Mouse (Mus musculus): ENCODE data around the gene Actn4. TPM values are rescaled to one million over a fixed set of nuclear protein-coding genes. Genes with fewer than 3 reads are reported as not detected.

Gene Actn4
- polyA plus RNA-seq, 1 experiment from 2014 or later, result 216 TPM

DNA sequence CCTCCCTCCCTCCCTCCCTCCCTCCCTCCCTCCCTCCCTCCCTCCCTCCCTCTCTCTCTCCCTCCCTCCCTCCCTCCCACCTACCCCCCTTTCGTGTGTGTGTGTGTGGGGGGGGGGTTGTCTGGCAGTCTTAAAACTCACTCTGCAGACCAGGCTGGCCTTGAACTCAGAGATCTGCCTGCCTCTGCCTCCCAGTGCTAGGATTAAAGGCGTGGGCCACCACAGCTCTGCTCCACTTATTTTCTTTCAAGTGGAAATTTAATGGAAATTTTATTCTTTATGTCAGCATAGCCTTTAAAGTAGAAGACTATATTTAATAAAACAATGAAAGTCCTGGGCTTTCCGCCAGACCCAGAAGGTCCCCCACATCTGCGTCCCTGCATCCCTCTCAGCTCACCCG is 4.0 kb upstream of the Actn4 start:
- Histone ChIP-seq H3K36me3 (peaks cover 21% of the 10 kb centered on the region), H3K27me3 (ENCODE audit: insufficient read depth, poor library complexity, severe bottlenecking) (no peaks in the 10 kb centered on the region), H3K4me1 (replicated peaks) (peaks cover 20% of the 10 kb centered on the region), H3K4me3 (no peak overlapping the region), H3K27ac (no peak overlapping the region), H3K9me3 (no peaks in the 10 kb centered on the region)
- no peak for DNase-seq (ENCODE audit: low spot score)
- whole genome bisulfite sequencing, result 86% methylated on average over 4 of the region's 5 CpGs

DNA sequence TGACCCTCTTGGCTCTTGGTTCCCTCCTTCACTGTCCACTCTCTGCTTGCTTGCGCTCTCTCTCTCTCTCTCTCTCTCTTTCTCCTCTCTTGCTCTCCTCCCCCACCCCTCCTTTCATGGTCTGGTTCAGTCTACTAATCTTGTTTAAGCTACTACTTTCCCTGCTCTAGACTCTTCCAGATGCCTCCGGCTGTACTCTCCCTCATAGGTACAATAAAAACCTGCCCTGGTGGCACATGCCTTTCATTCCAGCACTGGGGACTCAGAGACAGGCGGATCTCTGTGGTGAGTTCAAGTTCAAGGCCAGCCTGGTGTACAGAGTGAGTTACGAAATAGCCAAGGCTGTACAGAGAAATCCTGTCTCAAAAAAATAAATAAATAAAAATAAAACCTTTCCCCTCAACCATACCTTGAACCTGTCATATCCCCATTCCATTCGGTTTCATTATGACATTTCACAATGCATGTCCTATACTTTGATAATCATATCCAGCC is 3.3 kb upstream of the Actn4 start:
- peaks cover 28% of the 10 kb centered on the region for H3K4me1 ChIP-seq (replicated peaks)
- H3K27ac ChIP-seq, result no peak overlapping the region
- WGBS, result 85% methylated on average over 5 of the region's 5 CpGs
- H3K9me3 ChIP-seq, result no peaks in the 10 kb centered on the region
- H3K4me3 ChIP-seq, result no peak overlapping the region
- H3K27me3 ChIP-seq (ENCODE audit: insufficient read depth, poor library complexity, severe bottlenecking), result no peaks in the 10 kb centered on the region
- H3K36me3 ChIP-seq, result peaks cover 13% of the 10 kb centered on the region
- no peak for DNase-seq (ENCODE audit: low spot score)

DNA sequence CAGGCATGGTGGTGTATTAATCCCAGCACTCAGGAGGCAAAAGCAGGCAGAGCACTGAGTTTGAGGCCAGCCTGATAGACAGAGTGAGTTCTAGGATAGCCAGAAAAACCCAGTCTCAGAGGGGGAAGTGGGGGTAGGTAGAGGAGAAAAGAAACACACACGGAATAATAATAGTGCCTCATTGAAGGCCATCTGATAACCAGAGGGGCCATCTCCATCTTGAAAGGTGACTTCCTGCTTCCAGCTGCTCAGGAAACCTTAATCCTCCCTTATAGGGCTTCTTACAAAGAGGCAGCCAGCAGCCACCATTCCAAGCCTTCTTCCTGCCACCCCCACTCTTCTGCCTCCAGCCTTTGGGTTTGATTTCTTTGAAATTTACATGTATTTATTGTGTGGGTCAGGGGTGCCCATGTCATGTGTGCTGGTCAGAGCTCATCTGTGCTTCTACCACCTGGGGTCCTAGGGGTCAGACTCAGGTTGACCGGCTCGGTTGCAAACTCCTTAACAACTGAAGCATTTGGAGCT is 1.3 kb upstream of the Actn4 start:
- Histone ChIP-seq H3K4me1 (replicated peaks) (peaks cover 42% of the 10 kb centered on the region), H3K27me3 (ENCODE audit: insufficient read depth, poor library complexity, severe bottlenecking) (no peaks in the 10 kb centered on the region), H3K4me3 (no peak overlapping the region), H3K9me3 (no peaks in the 10 kb centered on the region), H3K36me3 (no peaks in the 10 kb centered on the region), H3K27ac (peak overlapping the region; percentile 95; the same call in 1 of the 2 replicates)
- WGBS, result 76% methylated on average over 3 of the region's 3 CpGs
- no peak for DNase-seq (ENCODE audit: low spot score)

DNA sequence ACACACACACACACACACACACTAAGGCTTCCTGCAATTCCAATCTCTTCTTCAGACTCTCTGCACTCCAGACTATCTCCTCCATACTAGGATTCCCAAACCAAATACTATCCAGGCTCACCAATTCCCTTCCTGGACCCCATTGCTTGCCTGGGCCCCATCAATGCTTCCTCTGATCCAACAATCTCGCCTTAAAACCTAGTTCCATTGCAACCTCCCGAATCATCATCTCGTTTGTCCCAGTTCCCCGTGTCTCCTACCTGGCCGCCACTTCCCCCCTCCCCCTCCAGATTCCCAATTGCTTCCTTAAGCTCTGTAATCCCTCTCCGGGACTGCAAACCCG is 585 bp downstream of the Actn4 start:
- H3K27me3 ChIP-seq (ENCODE audit: insufficient read depth, poor library complexity, severe bottlenecking), result no peaks in the 10 kb centered on the region
- DNase-seq (ENCODE audit: low spot score), result no peak
- H3K4me3 ChIP-seq, result peak overlapping the region; percentile 94
- H3K9me3 ChIP-seq, result no peaks in the 10 kb centered on the region
- 0% methylated on average over 7 of the region's 7 CpGs for WGBS
- H3K27ac ChIP-seq, result peak overlapping the region; percentile 95
- peaks cover 4% of the 10 kb centered on the region; the same call in 1 of the 2 replicates for H3K36me3 ChIP-seq
- peaks cover 60% of the 10 kb centered on the region for H3K4me1 ChIP-seq (replicated peaks)

DNA sequence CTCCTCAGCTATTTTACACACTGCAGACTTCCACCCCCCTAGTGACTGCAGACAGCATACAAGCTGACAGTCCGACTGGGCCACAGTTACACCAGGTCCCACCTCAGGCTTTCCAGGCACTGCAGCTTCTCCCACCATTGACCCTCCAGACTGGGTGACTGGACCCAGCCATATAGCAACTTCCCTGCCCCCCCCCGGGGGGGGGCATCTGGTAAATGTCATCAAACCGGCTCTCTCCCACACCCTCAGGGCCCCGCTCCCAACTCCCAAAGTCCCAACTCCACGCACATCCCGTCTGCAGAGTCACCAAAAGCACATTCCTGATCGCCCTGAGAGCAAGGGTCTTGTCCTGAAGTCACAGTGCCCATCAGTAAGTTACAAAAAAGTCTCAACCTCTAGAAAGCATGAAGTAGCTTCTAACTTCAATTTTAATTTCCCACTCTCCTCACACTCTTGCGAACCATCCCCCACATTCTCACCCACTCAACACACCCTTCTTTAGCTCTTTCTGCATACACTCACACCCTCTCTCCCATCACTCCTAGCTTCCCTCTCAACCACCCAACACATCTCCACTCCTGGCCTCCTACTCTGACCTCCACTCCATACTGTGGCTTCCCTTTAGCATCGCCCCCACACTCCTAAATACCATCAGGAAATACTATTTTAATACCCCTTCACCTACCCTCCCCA is 1.6 kb downstream of the Actn4 start:
- Histone ChIP-seq H3K4me3 (peak overlapping the region; percentile 94), H3K36me3 (peaks cover 10% of the 10 kb centered on the region), H3K27ac (peak overlapping the region; percentile 95), H3K9me3 (no peaks in the 10 kb centered on the region), H3K27me3 (ENCODE audit: insufficient read depth, poor library complexity, severe bottlenecking) (no peaks in the 10 kb centered on the region), H3K4me1 (replicated peaks) (peaks cover 65% of the 10 kb centered on the region)
- no peak for DNase-seq (ENCODE audit: low spot score)
- 35% methylated on average over 9 of the region's 9 CpGs for WGBS

DNA sequence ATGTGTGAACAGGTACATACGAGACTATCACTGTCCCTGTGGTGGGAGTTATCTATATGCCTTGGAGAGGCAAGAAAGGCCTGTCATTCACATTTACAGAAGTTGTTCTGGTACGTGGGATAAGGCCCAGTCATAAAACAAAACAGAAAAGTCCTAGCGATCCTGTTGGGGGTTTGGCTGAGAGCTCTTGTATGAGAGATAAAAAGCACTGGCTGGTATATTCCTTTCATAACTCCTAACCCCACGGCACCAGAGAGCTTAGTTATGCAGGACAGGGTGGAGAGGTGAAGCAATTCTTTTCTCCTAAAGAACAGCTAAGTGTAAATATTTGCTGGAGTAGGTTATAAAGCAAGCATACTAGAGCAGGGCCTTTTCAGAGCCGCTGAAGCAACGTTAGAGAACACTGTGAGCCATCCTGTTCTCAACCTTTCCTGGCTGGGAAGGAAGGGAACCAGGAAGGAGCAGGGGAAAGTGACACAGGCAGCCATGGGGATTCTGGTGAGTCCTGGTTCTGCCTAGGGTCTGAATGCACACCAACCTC is 2.6 kb downstream of the Actn4 start:
- no peak for DNase-seq (ENCODE audit: low spot score)
- peak overlapping the region; percentile 94 for H3K4me3 ChIP-seq
- peaks cover 15% of the 10 kb centered on the region for H3K36me3 ChIP-seq
- H3K9me3 ChIP-seq, result no peaks in the 10 kb centered on the region
- H3K4me1 ChIP-seq (replicated peaks), result peaks cover 74% of the 10 kb centered on the region
- no peaks in the 10 kb centered on the region for H3K27me3 ChIP-seq (ENCODE audit: insufficient read depth, poor library complexity, severe bottlenecking)
- 59% methylated on average over 6 of the region's 6 CpGs for WGBS
- H3K27ac ChIP-seq, result peak overlapping the region; percentile 95

DNA sequence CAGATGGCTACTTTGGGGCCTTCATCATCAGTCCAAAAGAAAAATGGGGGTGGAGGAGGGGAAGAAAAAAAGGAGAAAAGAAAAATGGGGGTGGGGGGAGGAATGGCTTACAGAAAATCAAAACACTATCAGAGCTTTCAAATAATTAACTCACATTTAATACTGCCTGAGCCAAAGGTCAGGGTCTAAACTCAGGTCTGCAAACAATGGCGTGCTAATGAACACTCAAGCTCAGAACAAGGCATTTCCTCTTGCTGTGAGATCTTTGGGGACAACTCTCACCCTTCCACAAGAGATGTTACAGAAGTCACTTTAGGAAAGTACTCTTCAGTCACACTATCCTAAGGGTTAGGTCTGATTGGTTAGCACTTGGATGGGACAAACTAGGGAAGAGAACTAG is 3.4 kb downstream of the Actn4 start:
- Histone ChIP-seq H3K27ac (no peak overlapping the region), H3K27me3 (ENCODE audit: insufficient read depth, poor library complexity, severe bottlenecking) (no peaks in the 10 kb centered on the region), H3K4me1 (replicated peaks) (peaks cover 82% of the 10 kb centered on the region), H3K9me3 (no peaks in the 10 kb centered on the region), H3K36me3 (peaks cover 16% of the 10 kb centered on the region), H3K4me3 (peak overlapping the region; percentile 94; the same call in 1 of the 2 replicates)
- 55% methylated on average over 1 of the region's 1 CpGs for whole genome bisulfite sequencing
- no peak for DNase-seq (ENCODE audit: low spot score)

DNA sequence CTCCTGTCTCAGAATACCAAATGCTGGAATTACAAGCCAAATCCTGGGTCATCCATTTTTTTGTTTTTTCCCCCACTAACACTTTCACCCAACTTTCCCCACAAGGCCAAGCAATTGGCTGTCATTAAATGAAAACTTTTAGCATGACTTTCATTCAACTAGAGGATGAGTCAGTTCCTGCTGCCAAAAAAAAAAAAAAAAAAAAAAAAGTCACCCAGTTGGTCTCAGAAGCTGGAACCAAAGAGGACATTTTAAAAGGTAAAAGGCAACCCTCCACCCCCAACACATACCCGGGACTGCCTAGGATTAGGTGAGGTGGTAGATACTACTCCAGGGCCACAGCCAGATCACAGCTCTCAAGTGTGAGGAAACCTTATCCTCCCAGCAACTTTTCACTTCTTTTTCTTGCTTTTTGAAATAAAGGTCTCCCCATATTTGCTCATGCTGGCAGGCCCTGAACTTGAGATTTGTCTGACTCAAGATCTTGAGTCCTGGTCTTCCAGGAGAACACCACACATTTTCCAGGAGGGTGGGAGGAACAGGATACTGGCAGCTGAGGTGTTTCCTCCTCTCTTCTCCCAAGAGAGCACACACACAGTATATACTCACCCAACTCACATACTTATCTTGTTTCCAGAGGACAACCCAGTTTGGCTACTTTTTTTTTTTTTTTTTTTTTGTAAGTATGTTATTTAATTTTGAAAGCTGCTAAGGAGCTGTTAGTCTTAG is 4.0 kb downstream of the Actn4 start:
- DNase-seq (ENCODE audit: low spot score), result no peak

DNA sequence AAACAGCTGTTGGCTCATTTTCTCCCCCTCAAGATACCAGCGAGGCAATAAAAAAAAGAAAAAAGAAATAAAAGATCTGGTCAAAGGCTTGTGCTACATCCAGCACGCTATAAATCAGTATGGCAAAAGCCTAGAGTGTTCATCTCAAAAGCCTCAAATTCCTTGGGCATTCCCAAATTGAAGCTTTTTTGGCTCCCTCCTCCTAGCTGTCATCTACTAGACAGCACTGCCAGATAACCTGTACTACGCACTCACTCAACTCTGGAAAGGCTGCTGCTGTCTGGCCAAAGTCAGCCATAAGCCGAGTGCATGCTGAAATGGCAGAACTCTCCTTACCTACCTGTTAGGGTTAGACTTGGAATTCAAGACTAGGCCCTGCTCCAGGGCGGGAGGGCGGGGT is 4.9 kb downstream of the Actn4 start:
- DNase-seq (ENCODE audit: low spot score), result no peak
- Histone ChIP-seq H3K4me1 (replicated peaks) (peaks cover 87% of the 10 kb centered on the region), H3K27ac (no peak overlapping the region), H3K4me3 (no peak overlapping the region), H3K27me3 (ENCODE audit: insufficient read depth, poor library complexity, severe bottlenecking) (no peaks in the 10 kb centered on the region), H3K9me3 (no peaks in the 10 kb centered on the region), H3K36me3 (peaks cover 16% of the 10 kb centered on the region)
- 86% methylated on average over 6 of the region's 6 CpGs for WGBS

More for the DNA sequence above, 4.0 kb downstream of the Actn4 start:
- Histone ChIP-seq H3K4me3 (0 out of 2 replicates have a peak overlapping the region, but pooled peaks have one; percentile 11), H3K4me1 (replicated peaks) (peaks cover 85% of the 10 kb centered on the region), H3K9me3 (no peaks in the 10 kb centered on the region), H3K27ac (no peak overlapping the region), H3K27me3 (ENCODE audit: insufficient read depth, poor library complexity, severe bottlenecking) (no peaks in the 10 kb centered on the region), H3K36me3 (peaks cover 16% of the 10 kb centered on the region)
- WGBS, result 75% methylated on average over 1 of the region's 1 CpGs

DNA sequence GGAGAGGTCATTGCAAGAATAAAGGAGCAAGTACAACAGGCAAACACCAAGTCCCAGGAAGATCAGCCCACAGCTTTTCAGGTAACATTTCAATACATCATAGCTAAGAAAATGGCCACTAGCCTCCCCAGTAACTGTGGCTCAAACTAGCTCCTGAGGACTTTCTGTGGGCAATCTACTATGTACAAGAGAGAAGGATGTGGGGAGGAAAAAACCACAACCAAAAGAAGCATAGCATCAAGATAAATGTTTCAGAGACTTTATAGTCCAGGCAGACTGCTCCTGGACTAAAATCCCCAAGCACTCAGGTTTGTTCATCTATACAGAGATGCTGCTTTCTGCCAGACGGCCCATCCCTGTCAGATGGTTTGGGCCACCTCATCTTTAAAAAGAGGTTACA is 5.9 kb downstream of the Actn4 start:
- H3K9me3 ChIP-seq, result no peaks in the 10 kb centered on the region
- DNase-seq (ENCODE audit: low spot score), result no peak
- WGBS, result 91% methylated on average over 1 of the region's 1 CpGs
- no peak overlapping the region for H3K27ac ChIP-seq
- no peak overlapping the region for H3K4me3 ChIP-seq
- no peaks in the 10 kb centered on the region for H3K27me3 ChIP-seq (ENCODE audit: insufficient read depth, poor library complexity, severe bottlenecking)
- H3K36me3 ChIP-seq, result peaks cover 20% of the 10 kb centered on the region
- peaks cover 93% of the 10 kb centered on the region for H3K4me1 ChIP-seq (replicated peaks)

DNA sequence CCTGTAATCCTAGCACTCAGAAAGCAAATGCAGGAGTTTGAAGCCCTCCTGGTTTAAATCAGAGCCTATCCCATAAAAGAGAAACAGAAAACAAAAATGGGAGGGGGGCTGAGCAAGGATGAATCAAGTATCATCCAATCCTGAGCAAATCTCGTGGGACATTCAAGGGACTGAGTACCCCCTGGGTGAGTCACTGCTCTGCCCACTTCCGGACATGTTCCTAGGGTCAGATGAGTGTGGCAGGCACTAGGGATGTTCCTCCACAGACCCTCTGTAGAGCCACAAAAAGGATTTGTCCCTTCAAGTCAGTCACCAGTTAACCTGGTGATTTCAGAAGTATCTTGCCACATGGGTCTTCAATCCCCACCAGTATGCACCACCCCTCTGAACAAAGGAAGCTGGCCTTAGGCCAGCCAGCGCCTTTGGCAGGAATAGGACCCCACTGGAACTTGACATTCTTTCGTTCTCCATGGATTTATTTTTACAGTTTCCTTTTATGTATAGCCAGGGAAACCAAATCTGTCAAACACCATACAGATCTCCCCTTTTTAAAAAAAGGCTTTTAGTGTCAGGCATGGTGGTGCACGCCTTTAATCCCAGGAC is 6.7 kb downstream of the Actn4 start:
- H3K9me3 ChIP-seq, result no peaks in the 10 kb centered on the region
- no peak overlapping the region for H3K4me3 ChIP-seq
- peaks cover 27% of the 10 kb centered on the region for H3K36me3 ChIP-seq
- no peaks in the 10 kb centered on the region for H3K27me3 ChIP-seq (ENCODE audit: insufficient read depth, poor library complexity, severe bottlenecking)
- WGBS, result 73% methylated on average over 5 of the region's 5 CpGs
- peak overlapping the region; percentile 54; the same call in 1 of the 2 replicates for H3K27ac ChIP-seq
- H3K4me1 ChIP-seq (replicated peaks), result peaks cover 92% of the 10 kb centered on the region
- DNase-seq (ENCODE audit: low spot score), result no peak

DNA sequence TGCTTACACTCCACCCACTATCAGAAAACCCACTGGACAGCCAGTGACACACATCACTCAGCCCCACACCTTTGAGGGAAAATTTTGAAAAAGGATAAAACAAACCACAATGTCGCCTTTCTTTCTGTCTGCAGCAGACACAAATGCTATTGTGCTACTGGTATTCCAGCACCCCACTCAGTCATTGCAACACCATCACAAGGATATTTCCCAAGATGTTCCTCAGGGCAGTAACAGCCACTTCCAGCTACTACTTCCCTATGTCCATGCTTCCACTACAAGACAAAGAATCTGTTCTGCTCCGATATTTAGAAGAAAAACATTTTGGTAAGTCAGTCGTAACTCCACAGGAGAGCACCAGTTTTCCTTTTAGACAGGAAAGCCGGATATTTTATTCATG is 7.4 kb downstream of the Actn4 start:
- no peaks in the 10 kb centered on the region for H3K9me3 ChIP-seq
- H3K4me1 ChIP-seq (replicated peaks), result peaks cover 92% of the 10 kb centered on the region
- H3K36me3 ChIP-seq, result peaks cover 32% of the 10 kb centered on the region
- no peaks in the 10 kb centered on the region for H3K27me3 ChIP-seq (ENCODE audit: insufficient read depth, poor library complexity, severe bottlenecking)
- 75% methylated on average over 4 of the region's 4 CpGs for WGBS
- no peak for DNase-seq (ENCODE audit: low spot score)
- peak overlapping the region; percentile 54 for H3K27ac ChIP-seq
- H3K4me3 ChIP-seq, result no peak overlapping the region

Measured in hindbrain, embryonic 10.5 days (tissue).